Mouse (Mus musculus) embryo, embryonic 11.5 days (tissue): Measurements from ENCODE around the gene Smim22.

Source experiments
- DNase-seq: peaks from one replicate; pipeline ENCODE4 v3.0.0-alpha.2; 2012; ENCODE audit warnings: low read depth, low spot score

The Smim22 gene

DNA sequence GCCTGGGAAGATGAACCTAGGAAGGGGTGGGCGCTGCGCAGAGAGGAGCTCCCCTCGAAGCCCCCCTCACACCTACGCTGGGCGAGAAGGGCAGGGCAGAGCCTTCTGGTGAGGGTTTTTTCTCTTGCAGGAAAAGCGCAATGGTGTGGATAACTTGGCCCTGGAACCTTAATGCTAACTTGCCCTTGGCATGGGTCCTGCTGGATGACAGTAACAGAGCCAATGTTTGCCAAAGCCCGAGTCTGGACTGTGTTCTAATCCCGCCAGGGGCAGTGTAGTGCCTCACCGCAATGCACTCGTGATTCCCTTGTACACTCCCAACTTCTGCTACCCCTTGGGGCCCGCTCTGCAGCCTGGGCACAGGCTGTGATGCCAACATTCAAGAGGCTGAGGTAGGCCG is 988 bp downstream of the Smim22 start:
- DNase-seq: no peak

GRCm38 (mm10) chr16:5010371-5010935 is 3.4 kb downstream of the Smim22 start:
- DNase-seq: no peak

DNA sequence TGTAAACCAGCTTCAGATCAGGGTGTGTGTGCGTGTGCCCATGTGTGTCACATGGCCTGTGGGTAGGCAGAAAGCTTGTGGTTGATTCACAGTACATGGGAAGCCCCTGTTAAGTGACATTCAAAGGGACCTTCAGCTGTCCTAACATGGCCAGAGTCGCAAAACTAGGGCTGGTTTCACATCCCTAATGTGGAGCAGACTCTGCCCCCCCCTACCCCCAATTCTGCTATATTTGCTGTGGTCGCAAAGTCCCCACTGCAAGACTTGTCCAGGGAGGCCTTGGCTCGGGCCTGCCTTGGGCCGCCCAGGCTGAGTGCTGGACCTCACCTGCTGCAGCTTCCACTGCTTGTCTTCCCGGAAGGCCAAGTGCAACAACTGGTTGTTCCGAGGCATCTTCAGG is 4.2 kb downstream of the Smim22 start:
- no peak for DNase-seq

DNA sequence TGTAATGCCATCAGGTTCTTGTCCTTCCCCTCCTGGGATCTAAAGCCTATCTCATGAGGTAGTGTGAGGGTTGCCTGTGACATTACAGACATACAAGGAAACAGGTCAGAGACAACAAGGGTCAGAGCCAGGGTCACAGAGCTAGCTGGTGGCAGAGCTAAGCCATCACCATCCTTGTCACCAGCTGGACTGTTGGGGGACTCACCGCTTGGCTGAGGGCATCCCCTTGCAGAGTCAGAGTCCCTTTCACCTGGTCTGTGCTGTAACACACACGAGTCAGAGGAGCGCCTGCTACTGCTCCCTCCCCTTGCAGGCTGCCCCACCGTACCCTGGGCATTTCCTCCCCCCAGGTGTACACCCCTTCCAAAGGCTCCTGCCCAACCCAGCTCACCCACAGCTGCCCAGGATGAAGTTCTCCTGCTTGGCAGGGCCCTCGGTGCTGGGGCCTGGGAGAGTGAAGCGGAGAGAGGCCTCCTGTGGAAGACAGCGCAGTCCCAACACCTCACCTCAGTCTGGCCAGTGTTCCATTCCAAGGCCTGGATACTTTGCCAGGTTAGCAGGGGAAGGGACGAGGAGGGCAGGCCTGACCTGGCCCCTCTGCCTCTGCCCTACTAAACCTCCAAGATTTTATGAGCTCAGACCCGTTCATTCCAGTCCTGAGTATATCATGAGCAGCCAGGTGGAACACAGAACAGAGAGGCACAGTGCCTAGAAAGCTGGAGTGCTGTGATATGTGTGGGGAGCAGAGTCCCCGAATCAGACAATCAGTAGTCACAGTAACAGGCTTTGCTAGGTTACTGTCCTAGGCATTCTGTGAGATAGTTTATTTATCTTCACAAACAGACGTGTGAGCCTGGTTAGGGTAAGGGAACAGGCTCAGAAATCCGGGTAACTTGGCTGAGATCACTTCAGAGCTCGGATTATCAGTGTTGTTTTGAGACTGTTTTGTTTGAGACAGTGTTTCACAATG is 5.2 kb downstream of the Smim22 start:
- no peak for DNase-seq

DNA sequence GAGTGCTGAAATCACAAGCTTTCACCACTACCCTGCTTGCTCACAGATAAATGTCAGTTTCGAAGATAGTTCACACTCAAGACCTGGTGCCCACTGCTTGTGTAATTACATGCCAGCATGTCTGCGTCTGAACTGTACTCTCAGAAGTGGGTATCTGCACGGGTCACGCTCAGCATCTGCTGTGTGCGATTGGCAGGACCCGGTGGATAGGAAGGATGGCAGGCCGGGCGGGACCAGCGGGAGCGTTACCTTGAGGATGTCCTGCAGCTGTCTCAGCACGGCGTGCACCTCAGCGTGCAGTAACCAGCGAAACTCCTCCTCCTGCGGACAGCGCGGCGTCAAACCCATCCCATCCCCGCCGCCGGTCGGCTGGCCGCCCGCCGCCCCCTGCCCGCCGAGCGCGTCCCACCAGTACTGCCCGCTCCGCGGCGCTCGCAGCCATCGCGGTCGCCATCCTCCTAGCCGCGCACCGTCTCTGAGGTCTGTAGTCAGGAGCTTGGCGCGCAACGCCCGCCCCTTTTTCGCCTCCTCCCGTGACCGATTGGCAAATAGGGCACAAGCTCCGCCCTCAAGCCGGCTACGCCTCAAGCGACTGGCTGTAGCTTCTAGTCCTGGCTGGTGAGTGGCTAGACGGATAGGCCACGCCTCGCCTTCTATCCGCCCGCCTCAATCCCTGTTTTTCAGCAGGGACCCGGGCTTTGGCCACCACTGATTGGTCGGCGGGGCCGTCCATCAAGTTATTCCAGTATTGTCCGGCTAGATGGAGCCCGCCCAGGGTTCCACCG is 6.2 kb downstream of the Smim22 start, which contains the start of gene Rogdi:
TSS of gene Rogdi (minus strand) at position 500 of the 785 bp plus-strand sequence.
- DNase-seq: peak; percentile 98

GRCm38 (mm10) chr16:5014578-5014977 is 7.5 kb downstream of the Smim22 start:
- DNase-seq: no peak

GRCm38 (mm10) chr16:5024021-5024420 is 16.9 kb downstream of the Smim22 start:
- DNase-seq: no peak

DNA sequence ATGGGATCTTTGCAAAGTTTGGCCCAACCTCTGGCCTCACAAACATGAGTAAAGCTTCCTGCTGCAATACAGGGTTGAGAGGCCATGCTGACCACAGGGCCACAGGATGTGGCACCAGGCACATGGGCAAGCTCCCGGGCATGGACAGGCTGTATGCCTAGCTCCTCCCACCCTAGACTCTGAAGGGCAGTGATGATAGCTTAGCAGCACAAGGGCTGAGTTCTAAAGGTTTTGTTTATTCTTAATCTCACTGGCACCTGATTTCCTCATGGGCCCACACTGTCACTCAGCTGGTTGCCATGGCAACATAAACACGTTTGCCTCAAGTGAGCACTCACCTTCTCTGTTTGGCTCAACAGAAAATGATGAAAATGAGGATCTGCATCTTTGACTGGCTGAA is 22.8 kb downstream of the Smim22 start:
- no peak for DNase-seq

DNA sequence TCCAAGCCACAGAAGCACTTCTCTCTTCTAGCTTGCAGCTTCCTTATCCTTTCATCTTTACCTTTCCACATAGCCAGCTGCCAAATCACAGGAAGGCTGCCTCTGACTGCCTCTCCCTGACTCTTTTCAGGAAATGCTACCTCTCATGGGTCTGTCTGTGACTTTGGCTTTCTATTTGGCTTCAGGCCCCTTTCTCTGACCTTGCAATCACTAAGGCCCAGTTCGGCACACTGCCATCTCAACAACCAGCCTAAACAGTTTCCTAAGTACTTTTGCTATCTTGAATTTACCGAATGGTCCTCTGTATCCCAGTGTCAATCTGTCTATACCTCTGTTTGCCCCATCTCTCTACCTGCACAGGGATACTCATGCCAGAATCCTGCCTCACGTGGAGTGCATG is 28.5 kb downstream of the Smim22 start:
- no peak for DNase-seq

DNA sequence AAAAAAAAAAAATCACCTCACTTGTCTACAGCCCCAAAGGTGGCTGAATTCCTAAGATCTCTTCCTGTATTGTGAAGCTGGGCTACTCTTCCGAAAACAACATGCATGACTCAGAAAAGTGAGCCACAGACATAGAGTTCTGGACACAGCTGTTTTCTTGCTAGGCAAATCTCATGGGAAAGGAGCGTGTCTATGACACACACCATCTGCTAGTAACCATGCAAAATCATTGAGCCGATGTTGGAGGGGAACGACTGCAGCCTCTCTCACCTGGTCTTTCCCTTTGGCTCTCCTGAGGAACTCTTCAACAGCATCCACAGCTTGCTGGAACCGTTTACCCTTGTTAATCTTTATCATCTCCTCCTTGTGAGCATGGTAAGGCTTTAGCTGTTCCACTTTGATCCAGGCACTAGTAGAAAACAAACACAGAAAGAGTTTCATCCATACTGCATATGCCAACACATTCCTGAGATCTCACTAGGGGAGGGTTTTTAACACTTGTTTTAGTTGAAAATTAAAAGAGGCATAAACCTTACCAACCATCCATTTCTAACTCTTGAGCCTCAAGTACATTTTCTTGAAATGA is 29.7 kb downstream of the Smim22 start:
- DNase-seq: no peak

DNA sequence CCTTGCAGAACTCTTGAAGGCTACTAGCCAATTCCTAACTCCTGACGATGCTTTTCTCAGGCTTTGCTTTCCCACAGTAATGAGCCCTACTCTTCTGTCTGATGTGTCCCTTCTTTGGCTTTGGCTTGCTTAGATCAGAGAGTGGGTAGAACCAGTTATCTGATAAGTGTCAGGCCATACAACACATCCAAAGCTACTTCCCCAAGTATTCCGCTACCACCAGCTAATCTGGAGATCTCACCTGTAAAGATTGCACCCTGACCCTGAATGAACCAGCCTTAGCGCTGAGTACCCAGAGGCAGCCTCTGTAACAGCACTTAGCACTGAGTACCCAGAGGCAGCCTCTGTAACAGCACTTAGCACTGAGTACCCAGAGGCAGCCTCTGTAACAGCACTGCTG is 38.2 kb downstream of the Smim22 start:
- DNase-seq: no peak

DNA sequence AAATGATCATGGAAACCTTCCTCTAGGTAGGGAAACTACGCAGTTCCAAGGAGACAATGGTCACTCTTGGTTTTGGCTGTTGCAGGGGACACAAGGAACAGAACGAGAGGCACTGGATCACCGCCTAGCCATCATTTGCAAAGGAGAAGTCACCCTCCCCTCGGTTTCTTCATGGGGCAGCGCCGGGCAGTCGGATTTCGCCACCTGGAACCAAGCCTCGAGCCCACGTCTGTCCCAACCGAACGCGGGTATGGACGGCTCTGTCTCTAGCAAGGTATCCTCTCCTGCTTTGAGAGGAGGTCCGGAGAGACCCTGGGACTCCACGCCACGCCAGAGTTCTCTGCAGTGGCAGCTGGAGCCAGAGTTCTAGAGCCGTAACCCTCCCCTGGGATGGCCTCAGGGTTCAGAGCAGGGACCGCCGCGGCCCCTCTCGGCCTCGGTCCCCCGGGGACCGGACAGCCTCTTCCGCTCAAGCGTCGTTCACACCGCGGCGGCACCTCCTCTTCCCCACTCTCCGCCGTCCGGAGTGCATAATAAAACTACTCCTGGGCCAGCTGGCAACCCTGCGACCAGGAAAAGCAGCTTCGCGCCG is 42.2 kb downstream of the Smim22 start:
- DNase-seq: no peak

DNA sequence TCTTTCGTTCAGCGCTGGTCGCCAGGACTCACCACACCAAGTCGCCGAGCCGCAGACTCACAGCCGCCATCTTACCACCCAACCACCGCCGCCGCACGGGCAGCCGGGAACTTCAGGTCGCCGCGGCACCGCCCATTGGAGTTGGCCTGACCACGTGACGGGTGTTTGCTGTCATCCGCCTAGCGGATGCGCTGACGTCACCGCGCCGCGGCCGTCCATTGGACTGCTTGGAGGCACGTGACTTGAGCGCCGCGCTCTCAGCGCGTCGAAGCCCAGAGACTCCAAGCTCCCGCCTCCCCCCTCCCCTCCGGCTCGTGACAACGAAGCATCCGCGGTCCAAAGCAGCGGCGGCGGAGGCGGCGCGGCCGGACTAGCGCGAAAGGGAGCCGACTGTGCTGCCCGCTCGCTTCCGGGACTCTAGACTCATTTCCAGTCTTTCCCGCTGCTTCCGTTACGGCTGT is 42.7 kb downstream of the Smim22 start, which contains the start of the genes Glyr1 and Ubn1:
TSS of gene Glyr1 (minus strand) at position 90 of the 461 bp plus-strand sequence.
TSS of gene Ubn1 (plus strand) at position 284 of the 461 bp plus-strand sequence.
- DNase-seq: peak; percentile 100

DNA sequence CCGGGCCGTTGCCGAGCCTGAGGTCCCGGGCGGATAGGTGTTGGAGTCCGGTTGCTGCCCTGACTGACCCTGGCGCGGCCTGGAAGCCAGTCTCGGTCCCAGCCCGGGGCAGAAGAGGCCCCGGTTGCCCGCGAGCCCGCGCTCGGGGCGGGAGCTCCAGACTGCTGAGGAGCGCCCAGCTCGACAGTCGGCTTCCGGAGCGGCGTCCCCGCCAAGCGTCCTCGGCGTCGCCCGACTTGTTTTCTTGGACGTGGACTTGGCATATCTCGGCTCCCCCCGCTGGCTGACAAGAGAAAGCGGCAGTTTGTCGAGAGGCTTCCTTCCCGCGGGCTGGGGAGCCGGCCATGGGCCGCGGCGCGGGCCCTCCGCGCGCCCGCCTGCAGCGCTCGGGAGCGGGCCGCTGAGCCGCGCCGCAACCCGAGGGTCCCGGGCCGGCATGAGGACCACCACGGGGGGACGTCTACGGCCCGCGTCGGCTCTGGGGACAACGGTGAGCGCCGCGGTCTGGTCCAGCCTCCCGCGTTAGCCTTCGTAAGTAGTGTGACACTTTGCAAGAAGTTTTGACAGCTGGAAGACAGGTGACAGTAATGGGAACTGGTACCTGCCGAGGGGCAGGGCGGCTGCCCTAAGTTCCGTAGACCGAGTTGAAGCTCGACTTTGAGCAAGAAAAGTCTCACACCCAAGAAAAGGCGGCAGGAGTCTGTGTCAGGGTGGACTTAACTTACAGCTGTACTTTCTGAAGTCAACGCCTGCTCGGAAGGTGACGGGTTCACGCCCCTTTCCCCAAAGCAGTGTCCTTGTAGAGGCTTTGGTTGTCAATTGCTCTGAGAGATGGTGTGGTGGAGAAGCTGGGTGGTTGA is 43.4 kb downstream of the Smim22 start:
- peak; percentile 42 for DNase-seq
